Mouse (Mus musculus) regulatory T cell (primary cell): ENCODE results near the gene Gpr35.

Experiments
- in situ Hi-C: fragments of 300-600 bp; cut with MboI, MseI; formaldehyde crosslinking; loops from one replicate; pipeline ENCODE4 v1.15.1; 2025; ENCODE audit warnings: high pct_unique_total_duplicates

Gene Gpr35

DNA sequence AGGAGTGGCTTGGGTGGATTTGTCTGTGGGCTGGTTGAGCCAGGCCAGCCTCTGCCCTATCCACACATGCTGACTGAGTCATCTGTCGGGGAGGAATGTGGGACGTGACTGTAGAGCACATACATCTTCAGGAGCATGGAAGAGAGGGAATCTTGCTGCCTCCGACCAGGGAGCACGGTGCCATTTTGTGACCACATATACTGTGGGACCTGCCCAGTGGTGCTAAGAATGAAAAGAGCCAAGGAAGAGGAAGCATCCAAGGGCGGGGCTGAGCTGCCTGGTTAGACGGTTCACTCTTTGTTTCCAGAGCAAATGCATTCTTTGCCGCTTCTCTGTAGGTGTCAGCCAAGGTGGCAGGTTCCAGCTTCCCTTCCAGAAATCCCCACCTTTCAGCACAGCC lies 28.0 kb downstream of the Gpr35 start:
- in situ Hi-C loops, result no loop called here

DNA sequence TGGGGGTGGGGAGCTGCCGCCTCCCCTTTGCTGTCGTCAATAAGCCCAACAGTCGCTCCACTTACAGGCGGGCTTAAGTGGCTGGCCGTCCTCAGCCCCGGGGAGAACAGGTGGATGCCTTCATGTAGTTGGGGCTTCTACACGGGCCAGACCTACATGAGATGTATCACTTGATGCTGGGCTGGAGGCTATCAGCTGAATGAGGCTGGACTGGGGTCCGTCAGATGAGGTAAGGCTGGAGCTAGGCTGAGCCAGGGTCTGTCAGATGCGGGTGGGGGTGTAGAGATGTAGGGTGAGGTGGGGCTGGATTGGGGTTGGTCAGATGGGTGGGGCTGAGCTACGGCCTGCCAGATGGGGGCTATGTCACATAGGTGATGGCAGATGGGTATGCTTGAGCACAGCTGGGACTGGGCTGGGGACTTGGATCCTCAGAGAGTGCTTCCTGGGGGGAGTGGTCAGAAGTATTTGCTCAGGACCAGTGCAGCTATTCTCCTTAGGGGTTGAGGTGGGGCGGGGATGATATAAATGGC lies 28.5 kb downstream of the Gpr35 start:
- in situ Hi-C loops, result no loop called here

DNA sequence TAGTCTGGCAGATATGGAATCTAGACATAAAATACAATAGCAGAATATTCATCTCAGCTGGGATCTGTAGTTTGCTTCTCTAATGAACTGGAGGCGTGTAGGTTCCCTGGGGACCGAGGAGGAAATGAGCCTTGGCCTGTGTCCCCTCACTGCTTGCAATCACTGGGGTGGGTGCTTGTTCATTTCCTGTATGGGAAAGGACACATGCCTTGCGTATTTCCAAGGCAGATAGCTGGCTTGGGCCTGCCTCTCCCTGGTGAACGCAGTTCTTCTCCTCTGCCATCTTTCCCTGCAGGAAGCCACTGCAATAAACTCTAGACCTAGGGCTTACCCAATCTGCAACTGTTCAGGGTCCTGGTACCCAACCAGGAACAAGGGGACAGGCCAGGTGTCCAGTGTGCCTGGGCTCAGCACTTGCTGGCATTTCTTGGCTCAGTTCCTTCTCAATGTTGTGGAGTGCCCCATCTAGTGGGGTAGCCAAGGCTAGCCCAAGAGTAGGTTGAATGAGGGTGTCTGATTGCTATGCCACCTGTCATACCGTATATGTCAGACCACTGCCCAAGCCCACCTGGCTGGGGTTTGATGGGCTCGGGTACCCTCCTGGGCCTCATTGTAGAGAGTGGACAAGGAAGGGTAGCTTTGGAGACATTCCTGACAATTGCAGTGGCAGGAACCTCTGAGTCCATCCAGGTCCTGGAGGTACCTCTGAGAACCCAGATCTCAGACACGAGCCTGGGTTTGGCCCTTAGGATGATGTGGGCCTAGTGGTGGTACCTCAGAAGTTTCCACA lies 30.6 kb downstream of the Gpr35 start:
- in situ Hi-C loops, result no loop called here

DNA sequence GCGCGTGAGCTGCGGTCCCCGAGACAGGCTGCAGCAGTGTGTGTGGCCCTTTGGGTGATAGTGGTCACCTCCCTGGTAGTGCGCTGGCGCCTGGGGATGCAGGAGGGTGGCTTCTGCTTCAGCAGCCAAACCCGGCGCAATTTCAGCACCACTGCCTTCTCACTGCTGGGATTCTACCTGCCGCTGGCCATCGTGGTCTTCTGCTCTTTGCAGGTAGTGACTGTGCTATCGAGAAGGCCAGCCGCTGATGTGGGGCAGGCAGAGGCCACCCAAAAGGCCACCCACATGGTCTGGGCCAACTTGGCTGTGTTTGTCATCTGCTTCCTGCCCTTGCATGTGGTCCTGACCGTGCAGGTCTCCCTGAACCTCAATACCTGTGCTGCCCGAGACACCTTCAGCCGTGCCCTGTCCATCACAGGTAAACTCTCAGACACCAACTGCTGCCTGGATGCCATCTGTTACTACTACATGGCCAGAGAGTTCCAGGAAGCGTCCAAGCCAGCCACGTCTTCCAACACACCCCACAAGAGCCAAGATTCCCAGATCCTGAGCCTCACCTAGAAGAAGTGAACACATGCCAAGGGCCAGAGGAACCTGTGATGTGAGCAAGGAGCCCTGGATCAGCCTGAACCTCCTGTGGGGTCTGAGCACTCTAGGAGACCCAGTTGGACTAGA lies 32.4 kb downstream of the Gpr35 start:
- in situ Hi-C loops, result no loop called here

DNA sequence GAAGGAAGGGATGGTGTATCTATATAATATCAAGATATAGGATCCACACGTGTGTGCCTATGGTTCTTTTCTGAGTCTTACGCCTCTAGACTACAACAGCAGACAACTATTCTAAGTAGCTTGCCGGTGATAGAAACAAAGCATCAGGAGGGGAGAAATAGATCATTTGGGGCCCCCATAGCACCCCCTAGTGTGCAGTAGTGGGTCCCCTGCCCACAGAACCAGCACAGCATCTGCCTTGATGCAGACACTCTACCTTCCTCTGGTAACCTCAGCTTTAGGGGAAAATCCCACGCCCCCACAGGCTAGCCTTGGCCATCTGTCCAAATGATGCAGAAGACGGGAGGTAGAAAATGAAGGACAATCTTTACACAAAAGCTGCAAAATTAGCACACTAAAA lies 34.3 kb downstream of the Gpr35 start:
- in situ Hi-C loops, result no loop called here

DNA sequence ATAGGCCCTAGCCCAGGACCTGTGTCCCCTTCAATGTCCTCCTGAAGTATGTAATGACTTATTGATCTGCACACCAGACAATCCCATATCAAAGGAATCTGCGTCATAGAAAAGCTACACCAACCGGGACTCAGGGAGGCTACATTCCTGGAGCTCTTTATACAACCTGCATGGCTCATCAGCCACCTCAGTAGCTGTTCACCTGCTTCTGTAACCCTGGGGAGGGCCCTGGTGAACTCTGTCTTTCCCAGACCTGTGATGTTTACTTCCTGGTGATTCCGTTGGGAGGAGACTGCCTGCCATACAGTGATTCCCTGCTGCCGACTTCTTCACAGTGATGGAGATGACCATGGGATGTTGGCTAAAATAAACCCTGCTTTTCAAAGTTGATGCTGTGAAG lies 38.2 kb downstream of the Gpr35 start:
- in situ Hi-C loops, result no loop called here

DNA sequence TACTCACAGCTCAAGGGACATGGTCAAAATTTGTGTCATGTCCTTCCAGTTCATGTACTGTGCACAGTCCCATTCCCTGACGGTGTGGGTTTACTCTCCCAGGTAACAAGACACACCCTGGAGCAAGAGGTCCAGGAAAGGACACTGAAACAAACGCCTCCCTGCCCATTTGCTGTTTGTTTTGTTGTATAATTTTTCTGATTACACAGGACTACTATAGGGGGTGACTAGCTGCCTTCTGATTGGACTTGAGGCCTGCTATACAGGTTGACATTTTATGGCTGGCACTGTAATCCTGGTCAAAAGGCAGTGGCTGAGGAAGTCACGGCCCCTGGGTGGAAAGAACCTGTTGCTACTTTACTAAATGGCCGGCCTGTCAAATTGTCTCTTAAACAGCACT lies 39.2 kb downstream of the Gpr35 start:
- in situ Hi-C loops, result no loop called here

DNA sequence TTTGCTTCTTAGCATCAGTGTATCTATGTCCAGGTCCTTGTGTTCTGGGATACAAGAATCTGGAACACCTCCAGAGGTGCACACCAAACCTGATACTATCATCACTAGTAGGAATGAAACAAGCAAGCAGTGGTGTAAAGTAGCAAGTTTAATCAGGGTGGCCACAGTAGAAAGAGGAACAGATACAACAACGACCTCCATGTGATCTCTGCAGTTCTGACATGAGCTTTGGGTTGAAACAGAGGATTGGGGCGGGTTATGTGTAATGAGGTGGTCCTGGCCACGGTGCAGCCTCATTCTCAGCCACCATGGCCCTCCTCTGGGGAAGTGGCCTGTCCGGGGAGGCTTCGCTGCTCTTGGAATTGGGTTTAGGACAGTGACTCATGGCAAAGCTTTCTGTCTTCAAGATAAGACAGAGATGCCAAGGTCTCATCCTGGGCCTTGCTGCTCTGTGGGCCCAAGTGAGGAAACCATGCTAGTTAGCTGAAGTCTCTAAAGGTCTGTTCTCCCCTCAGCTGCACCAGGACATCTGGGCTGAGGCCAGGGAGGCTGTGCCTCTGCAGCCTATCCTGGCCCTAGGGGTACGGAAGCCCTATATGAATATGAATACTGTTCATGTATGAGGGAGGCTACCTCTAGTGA lies 41.7 kb downstream of the Gpr35 start:
- in situ Hi-C loops, result no loop called here

DNA sequence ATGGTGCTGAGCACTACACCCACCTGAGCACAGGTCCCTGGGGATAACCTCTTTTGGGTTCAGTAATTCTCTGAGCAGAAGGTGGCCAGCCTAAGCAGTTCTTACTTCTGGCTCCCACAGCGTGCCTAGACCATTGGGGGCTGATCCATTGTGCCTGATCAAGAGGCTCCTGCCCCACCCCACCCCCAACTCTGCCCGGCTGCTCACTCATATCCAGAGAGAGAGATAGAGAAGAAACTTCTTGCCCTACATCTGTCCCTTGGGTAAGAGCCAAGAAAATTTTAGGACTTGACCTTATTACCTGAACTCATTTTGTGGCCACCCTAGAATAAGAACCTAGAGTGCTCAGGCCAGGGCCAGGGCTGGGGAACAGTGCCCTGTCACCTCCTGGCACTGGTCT lies 42.2 kb downstream of the Gpr35 start:
- in situ Hi-C loops, result no loop called here

DNA sequence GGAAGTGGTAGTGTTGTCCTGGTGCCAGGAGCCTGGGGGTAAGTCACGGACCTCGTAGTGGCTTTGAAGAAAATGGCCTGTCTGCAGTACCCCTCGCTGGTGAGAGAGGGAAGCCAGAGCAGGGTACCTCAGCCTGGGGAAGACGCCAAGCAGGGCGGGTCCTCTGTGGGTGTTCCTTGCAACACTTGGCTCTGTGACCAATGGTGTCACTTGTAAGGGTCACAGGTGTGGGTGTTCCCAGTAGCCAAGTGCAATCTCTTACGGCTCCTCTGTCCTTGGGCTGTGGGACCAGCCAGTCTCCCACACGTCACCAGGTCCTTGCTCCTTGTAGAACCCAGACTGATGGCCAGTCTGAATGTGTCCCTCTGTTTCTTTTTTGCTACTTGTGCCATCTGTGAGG lies 55.4 kb downstream of the Gpr35 start, which contains the start of gene Aqp12:
Gene Aqp12, plus strand, starts transcription at position 274 of the 400 bp plus-strand sequence.
- in situ Hi-C loops, result no loop called here

DNA sequence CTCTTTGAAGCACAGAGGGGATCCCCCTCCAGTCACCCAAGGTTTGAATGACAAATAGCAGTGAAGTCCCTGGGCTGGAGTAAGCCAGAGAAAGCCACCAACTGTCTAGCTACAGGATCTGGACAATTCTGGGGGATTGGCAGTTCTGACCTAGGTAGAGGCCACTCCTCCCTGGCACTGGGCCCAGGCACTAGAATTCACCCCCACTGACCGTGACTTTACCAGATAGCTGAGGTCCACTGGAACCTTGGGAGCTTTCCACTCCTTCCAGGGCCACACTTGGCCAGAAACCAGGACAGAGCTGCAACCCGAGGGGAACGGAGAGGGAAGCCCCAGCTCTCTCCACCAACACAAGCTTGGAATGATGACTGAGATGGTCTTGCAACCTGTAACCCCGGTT lies 58.5 kb downstream of the Gpr35 start:
- in situ Hi-C loops, result no loop called here

DNA sequence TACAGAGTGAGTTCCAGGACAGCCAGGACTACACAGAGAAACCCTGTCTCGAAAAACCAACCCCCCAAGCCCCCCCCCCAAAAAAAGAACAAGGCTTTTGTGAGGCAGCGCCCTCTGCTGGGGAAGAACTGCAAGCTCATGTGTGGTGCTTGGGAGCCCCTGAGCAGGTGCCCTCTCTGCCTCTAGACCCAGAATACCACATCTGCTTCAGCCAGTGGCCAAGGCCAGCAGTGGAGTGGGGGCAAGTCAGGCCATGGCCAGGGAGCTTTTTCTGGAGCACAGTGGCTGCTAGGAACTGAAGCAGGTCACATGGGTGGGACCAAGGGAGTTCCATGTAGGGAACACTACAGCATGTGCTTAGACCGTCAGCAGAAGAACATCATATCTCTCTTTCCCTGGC lies 60.1 kb downstream of the Gpr35 start:
- in situ Hi-C loops, result no loop called here

DNA sequence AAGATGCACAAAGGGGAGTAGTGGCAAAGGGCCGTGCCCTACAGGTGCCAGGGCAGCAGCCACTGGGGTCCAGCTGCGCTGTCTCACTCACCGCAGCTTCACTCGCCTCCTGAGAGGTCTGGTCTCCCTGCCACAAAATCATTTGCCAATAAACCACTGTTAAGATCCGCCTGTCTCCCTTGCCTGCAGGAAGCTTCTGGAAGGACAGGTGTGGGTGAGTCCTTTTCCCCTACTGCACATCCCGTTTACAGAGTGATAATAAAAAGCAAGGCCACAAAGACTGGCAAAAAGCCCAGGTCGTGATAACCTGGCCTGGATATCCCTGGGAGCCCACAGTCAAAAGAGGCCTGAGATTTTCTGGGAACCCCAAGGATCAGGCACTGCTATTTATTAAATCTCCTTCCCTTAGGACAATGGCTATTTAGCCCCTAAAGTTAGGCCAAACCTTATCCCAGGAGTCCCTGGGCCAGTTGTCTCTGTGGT lies 61.5 kb downstream of the Gpr35 start:
- in situ Hi-C loops, result no loop called here

DNA sequence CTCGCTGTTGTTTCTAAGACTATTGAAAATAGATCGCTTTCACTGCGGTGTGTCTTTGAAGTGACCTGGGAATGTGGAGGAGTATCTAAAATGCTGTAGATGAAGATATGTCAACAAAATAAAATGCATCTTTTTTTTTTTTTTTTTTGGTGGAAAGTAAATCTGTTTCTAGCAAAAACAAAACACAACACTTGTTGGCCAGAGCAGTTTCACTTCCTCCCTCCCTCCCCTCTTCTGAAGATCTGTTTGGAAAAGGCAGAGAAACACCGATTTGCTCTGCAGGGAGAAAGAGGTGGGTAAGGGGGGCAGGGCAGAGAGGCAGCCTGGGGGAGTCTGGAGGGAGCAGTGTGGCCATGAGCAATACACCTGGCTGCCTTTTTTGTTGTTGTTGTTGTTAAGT lies 62.7 kb downstream of the Gpr35 start:
- in situ Hi-C loops, result no loop called here

DNA sequence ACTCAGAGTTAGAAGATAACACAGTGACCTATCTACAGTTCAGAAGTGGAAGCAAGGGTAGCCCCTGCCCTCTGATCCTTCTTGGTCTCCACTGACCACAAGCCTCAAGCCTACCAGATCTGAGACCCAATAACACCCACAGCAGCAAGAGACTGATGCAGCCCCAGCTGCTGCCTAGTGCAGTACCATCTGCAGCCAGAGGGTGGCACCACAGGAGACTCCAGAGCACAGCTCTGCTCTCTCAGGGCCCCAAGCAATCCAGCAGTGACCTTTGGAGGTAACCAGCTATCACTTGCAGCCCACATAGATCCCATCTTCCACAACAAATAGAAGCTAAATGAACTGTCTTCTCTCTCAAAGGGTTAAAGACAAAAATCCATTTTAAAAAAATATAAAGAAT lies 63.8 kb downstream of the Gpr35 start:
- in situ Hi-C loops, result no loop called here

DNA sequence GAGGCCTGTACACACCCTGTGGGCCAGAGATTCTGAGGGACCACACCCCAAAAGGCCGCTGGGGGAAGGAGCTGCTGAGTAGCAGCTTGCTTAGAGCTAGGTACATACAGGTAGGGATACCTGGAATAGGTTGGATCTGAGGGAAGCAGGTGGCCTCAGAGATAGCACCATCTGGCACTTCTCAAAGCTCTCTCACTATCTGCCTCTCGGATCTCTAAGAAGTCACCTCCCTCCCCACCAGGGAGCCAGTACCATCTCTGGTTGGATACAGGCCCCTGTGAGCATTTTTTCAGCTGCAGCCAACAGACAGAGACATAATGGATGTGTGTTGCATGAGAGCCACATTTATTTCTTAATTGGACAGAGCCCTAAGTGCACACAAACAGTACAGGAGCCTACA lies 64.5 kb downstream of the Gpr35 start:
- in situ Hi-C loops, result no loop called here

DNA sequence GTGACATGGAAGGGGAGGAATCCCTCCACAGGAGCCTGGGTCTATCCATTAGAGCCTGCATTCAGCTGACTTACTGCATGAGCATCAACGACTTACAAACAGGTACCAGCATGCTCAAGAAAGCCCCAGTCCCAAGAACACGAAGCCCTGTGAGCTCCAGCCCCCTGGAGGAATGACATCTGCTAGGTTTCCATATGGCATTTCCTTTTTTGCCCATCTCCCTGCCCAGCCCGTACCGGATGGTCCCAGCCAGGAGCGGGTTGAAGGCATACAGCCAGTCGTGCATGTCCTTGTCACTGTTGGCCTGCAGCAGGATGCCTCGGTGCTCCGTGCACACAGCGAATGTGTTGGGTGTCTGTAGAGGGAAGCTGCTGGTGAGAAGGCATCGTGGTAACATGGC lies 68.1 kb downstream of the Gpr35 start:
- in situ Hi-C loops, result no loop called here

DNA sequence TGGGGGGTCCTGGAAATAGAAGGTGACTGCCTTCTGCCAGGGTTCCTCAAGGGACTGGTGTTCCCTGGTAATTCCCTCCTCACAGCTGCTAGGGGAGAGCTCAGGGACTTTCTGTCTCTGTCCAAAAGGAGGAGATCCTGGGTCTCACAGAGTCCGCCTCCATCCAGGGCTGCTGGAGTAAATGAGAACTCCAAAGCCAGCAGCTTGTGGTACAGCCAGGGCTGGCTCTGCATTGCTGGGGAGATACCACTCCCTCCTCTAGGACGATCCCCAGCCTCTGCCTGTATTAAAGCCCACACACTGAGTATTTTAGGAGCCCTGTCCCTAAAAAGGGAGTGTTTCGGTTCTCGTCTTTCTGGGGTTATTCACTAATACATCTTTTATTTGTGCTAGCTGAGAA lies 69.9 kb downstream of the Gpr35 start:
- in situ Hi-C loops, result no loop called here

DNA sequence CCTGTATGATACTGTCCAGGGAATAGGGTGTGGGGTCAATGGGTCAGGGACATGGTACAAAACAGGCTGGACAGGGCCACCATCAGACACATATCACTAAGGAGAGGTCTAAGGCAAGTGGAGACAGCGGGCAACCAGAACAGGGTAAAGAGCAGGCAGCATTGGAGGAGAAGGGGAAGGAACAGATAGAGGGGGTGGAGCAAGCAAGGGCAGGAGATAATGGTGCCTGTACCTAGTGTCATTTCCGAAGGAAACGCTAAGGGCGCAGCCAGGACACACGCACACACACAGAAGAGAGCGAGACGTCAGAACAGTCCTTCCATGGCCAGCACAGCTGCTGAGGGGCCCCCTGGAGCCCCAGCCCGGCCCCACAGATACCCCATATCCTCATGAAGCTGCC lies 75.9 kb downstream of the Gpr35 start:
- in situ Hi-C loops, result no loop called here

DNA sequence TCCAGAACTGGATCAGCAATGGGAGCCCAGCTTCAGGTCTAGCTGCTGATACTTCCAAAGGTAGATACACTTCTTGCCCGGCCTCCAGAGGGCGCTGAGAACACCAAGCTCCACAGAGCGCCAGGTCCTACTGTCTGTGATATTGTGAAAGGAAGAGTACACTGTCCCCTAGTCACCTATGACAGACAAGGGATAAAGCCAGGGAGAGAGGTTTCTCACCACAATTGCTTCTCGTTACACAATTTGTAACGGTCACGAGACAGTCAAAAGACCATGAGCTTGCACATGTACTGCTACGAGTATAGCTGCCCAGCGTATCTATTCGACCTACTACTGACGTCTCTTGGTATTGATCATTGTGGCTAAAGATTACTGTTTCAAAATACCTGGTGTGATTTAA lies 78.7 kb downstream of the Gpr35 start:
- in situ Hi-C loops, result no loop called here

DNA sequence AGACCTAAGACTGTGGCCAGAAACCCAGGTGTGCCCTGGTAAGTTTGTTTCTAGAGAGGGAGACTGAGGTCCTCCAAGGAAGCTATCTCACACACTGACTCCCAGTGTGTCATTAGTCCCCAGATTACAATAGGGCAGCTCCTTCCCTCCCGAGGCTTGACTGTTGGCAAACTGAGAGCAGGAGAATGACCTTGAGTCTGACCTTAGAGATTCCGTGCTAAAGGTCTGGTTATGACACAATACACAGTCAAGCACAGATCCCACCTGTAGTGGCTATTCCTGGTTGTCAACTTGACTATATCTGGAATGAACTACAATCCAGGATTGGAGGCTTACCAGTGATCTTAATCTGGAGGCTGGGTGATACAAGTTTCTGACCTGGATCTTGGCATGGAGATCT lies 79.4 kb downstream of the Gpr35 start:
- in situ Hi-C loops, result no loop called here

DNA sequence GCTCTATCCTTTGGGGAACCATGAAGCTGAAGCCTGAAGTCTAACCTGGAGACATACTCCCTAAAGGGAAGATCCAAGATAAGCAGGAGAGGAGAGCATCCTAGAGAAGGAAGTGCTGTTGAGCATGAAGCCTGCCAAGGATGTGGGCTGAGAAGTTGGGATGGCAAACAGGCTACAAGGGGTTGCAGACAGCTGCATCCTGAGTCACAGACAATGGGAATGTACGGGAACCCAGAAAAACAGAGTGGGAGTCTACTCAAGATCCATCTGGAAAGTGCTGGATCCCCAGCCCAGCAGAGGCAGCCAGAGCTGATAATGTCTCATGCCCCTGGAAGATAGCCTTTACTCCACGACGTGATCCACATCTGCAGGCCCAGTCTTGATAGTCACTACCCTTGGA lies 80.5 kb downstream of the Gpr35 start:
- in situ Hi-C loops, result no loop called here

DNA sequence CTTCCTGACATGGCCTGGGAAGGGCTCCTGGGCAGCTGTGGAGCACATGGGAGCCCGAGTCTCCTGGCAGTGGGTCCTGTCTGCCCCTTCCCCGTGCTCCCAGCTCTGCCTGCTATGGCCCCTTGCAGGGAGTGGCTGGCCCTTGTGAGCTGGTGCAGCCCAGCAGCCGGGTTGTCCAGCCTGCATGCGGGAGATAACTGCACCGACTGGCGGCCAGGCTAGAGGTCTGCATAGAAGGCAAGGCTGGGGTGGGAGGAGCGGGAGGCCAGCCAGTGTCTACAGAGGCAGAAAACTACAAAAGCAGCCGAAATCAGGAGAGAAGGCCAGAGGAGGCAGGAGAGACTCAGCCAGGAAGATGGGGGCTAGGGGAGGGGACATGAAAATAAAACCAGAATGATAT lies 83.3 kb downstream of the Gpr35 start:
- in situ Hi-C loops, result no loop called here
